ENCODE assay signal across 16 mouse cellular contexts in genomic region chr2:179721534-179722516, GRCm38 (mm10).
DNase-seq lines count a peak whose midpoint lies in the region; ATAC-seq lines count a peak whose summit lies in the region.
"Had no signal": no experiment of that assay in that cellular context is flagged by ENCODE, and none has a peak within 500 bp of the region (broad histone marks: within the 10 kb centered on the region; RNA-seq: fewer than 3 reads in every experiment).

No protein-coding gene starts in this region.

- H3K4me2 ChIP-seq in kidney, embryonic 14.5 days (replicated peaks; ENCODE audit: low read depth, low read length): no peak overlapping the region
- H3K4me2 ChIP-seq in intestine, embryonic 16.5 days (ENCODE audit: low read depth, low read length): no peak overlapping the region
- H3K4me2 ChIP-seq: embryonic facial prominence, embryonic 15.5 days; liver, embryonic 12.5 days had no signal

- H3K27me3 ChIP-seq in kidney, embryonic 14.5 days (ENCODE audit: control insufficient read depth, insufficient read depth, low read length): no peaks in the 10 kb centered on the region
- no peaks in the 10 kb centered on the region for H3K27me3 ChIP-seq in intestine, embryonic 16.5 days (replicated peaks; ENCODE audit: control insufficient read depth, insufficient read depth, low read length)
- H3K27me3 ChIP-seq: liver, embryonic 12.5 days had no signal

- 58% methylated on average over 18 of the region's 18 CpGs for WGBS in kidney, embryonic 14.5 days
- WGBS in intestine, embryonic 16.5 days: 56% methylated on average over 18 of the region's 18 CpGs

- no peak for DNase-seq in kidney, adult 18-20 months
- DNase-seq in right cerebral cortex, adult 18-20 months: peak; percentile 28
- DNase-seq in right cerebral cortex, postnatal 25 days: no peak
- DNase-seq in testis, postnatal 14 days (ENCODE audit: low spot score): peak; percentile 26
- DNase-seq in embryo, embryonic 10.5 days (ENCODE audit: low spot score): no peak
- DNase-seq: adrenal gland, adult 8-10 months; cerebellum, adult 8-10 months; gastrocnemius, postnatal 14 days; kidney, postnatal 10 days had no signal

- ATAC-seq in kidney, embryonic 14.5 days (ENCODE audit: low FRiP score, low TSS enrichment): peak; percentile 37; the same call in 1 of the 2 replicates
- ATAC-seq in intestine, embryonic 16.5 days: no peak
- ATAC-seq: liver, embryonic 12.5 days had no signal

- H3K27ac ChIP-seq in kidney, embryonic 14.5 days (ENCODE audit: low read depth, low read length): no peak overlapping the region
- peak overlapping the region; percentile 50; the same call in 1 of the 2 replicates for H3K27ac ChIP-seq in intestine, embryonic 16.5 days (ENCODE audit: low read length)
- H3K27ac ChIP-seq: embryonic facial prominence, embryonic 15.5 days; heart, embryonic 10.5 days; limb, embryonic 10.5 days; liver, embryonic 12.5 days; stomach, postnatal 0 days had no signal

- H3K36me3 ChIP-seq in kidney, embryonic 14.5 days (ENCODE audit: control insufficient read depth, insufficient read depth, low read length): no peaks in the 10 kb centered on the region
- no peaks in the 10 kb centered on the region for H3K36me3 ChIP-seq in intestine, embryonic 16.5 days (ENCODE audit: control insufficient read depth, insufficient read depth, low read length)
- H3K36me3 ChIP-seq: embryonic facial prominence, embryonic 15.5 days; heart, embryonic 10.5 days; limb, embryonic 10.5 days; liver, embryonic 12.5 days had no signal

- no peak overlapping the region for H3K9ac ChIP-seq in kidney, embryonic 14.5 days (ENCODE audit: low read depth, low read length)
- H3K9ac ChIP-seq in intestine, embryonic 16.5 days (ENCODE audit: low read depth, low read length): no peak overlapping the region
- H3K9ac ChIP-seq: embryonic facial prominence, embryonic 15.5 days; liver, embryonic 12.5 days had no signal

- H3K4me1 ChIP-seq in kidney, embryonic 14.5 days (ENCODE audit: control insufficient read depth, insufficient read depth, low read length): no peaks in the 10 kb centered on the region
- 0 out of 2 replicates have a peak, but pooled peaks cover 2% of the 10 kb centered on the region for H3K4me1 ChIP-seq in intestine, embryonic 16.5 days (ENCODE audit: control insufficient read depth, insufficient read depth, low read length)
- H3K4me1 ChIP-seq: embryonic facial prominence, embryonic 15.5 days; liver, embryonic 12.5 days had no signal

- H3K4me3 ChIP-seq in kidney, embryonic 14.5 days (ENCODE audit: low read length): no peak overlapping the region
- no peak overlapping the region for H3K4me3 ChIP-seq in intestine, embryonic 16.5 days (ENCODE audit: low read length)
- H3K4me3 ChIP-seq: embryonic facial prominence, embryonic 15.5 days; heart, embryonic 10.5 days; limb, embryonic 10.5 days; liver, embryonic 12.5 days had no signal

- H3K9me3 ChIP-seq in kidney, embryonic 14.5 days (ENCODE audit: control insufficient read depth, low read length): no peaks in the 10 kb centered on the region
- no peaks in the 10 kb centered on the region for H3K9me3 ChIP-seq in intestine, embryonic 16.5 days (ENCODE audit: control insufficient read depth, low read length)
- H3K9me3 ChIP-seq: embryonic facial prominence, embryonic 15.5 days; heart, embryonic 10.5 days; limb, embryonic 10.5 days; liver, embryonic 12.5 days had no signal

Comparison
In these comparisons a context has a peak if more than half of its experiments do, and no peak if none do; other contexts are left out.
1. DNase-seq: peak in right cerebral cortex, adult 18-20 months (single experiment) and testis, postnatal 14 days (single experiment); none in kidney, adult 18-20 months (single experiment), right cerebral cortex, postnatal 25 days (single experiment) and embryo, embryonic 10.5 days (single experiment).